Mouse (Mus musculus) spleen, postnatal 36 days (tissue): ENCODE measurements at regions not wholly inside any gene's neighbourhood (a gene's known extent, or its start where the extent isn't known, plus 50 kb on each side); places are given as distances from the start of the nearest gene placed in this dataset.
"Not testable (repeated sequence)": the region's sequence is repeated elsewhere in the genome, so short reads cannot be mapped to it uniquely, and the experiment has no call there.

Source experiments
- DNase-seq, 2 experiments: peaks; one replicate each; pipeline ENCODE4 v3.0.0; 2022; ENCODE audit warnings: low spot score in 2 of 2, mixed read lengths in 1 of 2

DNA sequence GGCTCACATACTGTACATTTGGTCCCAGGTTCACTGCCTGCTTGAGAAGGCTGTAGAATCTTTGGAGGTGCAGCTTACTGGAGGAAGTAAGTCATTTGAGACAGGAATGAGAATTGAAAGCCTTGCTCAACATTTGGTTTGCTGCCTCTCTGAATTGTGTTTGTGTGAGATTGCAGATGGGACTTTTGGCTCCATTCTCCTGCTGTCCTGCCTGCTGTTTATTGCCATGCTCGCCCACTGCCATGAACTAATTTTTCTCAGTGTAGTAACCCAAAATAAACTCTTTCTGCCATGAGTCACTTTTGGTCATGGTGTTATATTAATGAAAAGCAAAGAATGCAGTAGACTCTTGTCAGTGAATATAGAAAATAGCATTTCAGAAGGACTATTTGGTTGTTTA lies 368.1 kb downstream of the Gm8797 start:
- no peak for DNase-seq

DNA sequence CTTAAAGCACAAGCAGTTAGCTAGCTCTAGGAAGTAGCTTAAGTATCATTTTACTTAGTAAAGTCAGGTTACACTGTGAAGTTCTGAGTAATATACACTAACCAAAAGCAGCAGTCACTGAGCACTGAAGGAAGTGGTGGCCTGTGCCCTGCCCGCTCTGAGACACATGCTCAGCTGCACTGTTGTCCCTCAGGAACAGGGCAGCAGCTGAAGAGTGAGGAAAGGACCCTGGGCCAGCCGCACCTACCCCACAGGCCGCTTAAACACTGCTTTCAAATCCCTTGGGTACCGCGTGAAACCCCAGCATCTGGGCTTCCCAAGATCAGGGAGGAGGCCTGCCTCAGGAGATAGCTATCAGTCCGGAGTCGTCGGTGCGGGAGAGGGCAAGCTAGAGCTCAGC lies 385.1 kb downstream of the Gm8797 start:
- not testable (repeated sequence) for DNase-seq

DNA sequence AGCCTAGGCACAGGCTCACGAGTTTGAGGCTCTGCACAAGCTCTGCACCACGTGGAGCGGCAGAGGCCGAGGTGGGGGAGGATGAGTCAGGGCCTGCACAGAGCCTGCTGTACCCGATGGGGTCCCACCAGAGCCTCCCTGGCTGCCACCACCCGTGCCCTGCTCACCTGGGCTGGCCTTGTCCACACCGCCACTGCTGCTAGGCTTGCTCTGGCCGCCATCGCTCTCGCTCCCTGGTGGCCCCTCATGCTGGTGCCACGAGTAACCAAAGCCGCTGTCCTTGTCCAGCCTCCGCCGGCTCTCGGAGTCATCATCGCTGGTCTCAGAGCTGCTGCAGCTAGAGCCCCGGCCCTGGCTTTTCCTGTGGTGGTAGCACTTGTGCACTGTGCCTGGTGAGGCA lies 386.8 kb downstream of the Gm8797 start:
- DNase-seq = no peak

DNA sequence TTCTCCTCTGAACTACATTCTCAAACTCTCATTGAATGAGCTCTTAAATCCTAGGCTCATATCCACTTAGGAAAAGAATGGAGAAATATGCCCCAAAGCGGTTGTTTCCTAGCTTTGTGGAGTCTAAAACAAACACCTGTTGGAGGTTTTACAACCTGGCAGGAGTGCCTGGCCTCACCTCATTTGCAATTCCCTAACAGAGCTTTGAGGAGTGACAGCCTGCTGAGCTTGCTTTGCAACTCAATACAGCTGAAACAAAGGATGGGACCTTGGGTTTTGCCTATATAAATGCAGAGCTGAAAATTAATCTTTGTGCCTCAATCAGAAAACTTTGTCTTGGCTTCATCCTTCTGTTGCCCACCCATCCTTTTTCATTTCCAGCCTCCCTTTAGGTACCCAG lies 423.2 kb downstream of the Gm8797 start:
- no peak for DNase-seq

- DNase-seq = no peak
These were observed 431.9 kb downstream of the Gm8797 start for GRCm38 (mm10) chr3:6182533-6182932.

GRCm38 (mm10) chr3:6183400-6183799 lies 432.8 kb downstream of the Gm8797 start:
- no peak for DNase-seq

- DNase-seq = no peak
These were observed 415.6 kb downstream of the 1700008P02Rik start for GRCm38 (mm10) chr3:6204656-6205055.

- DNase-seq = no peak
These were observed 391.6 kb downstream of the 1700008P02Rik start for GRCm38 (mm10) chr3:6228685-6229084.
